Mouse (Mus musculus): Measurements from ENCODE around the gene Foxa2. TPM values are rescaled to one million over a fixed set of nuclear protein-coding genes. Genes with fewer than 3 reads are reported as not detected.

The Foxa2 gene
- polyA plus RNA-seq, 1 experiment: not detected

DNA sequence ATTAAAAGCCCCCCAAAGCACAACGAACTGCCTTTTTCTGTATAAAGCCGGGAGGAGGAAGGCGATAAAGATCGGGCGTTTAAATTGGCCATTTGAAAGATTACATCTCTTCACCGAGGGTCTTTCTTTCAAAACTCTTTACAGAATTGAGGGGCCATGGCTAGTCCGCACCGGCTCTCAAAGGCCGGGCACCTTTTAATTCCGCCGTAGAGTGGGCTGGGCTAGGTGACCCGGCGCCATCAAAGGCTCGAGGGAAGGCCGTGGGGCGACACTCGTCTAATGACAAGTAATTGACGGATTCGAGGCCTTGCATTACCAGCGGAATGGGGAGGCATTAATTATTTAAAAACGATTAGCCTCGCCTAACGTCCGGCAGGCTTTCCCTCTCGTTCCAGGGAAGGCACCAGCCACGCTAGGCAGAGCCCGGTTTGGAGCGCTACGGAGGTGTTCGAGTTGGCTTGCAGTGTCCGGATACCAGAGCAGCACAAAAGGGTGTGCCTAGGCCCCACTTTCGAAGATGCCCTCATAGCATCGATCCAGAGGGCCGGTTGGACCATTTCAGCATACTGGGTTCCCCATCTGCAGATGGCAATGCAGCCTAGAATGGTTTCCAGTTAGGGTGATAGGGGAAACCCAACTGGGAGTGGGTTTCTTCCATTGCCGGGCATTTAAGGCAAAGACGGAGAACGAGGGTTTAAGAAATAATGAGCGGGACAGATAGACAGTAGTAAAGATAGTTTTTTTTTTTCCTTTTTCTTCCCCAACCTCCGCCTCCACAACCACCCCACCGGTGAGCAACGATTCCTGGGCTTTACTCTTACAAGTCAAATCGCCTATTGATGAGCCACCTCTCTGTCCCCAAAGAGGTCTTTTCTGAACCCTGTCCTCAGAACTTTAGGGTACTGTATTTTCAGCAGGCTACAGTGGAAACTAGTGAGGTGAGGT is 8.1 kb downstream of the Foxa2 start:
- TF ChIP-seq POLR2A (IDR thresholded peaks at IDR 0.05; ENCODE audit: borderline replicate concordance, insufficient read depth, low read length) (no peak), CTCF (IDR thresholded peaks at IDR 0.05; ENCODE audit: borderline replicate concordance, insufficient read depth, low read depth, low read length) (no peak)
- Histone ChIP-seq H3K27me3 (ENCODE audit: control insufficient read depth, insufficient read depth, low read length) (peaks cover 9% of the 10 kb centered on the region), H3K27ac (ENCODE audit: insufficient read depth, low read length) (no peak overlapping the region), H3K4me1 (ENCODE audit: control insufficient read depth, insufficient read depth, low read length) (no peaks in the 10 kb centered on the region; the same call in 1 of the 2 replicates), H3K4me3 (replicated peaks; ENCODE audit: insufficient read depth, low read depth, low read length) (no peak overlapping the region)
- no peak for DNase-seq
- WGBS: 3% methylated on average over 42 of the region's 42 CpGs

DNA sequence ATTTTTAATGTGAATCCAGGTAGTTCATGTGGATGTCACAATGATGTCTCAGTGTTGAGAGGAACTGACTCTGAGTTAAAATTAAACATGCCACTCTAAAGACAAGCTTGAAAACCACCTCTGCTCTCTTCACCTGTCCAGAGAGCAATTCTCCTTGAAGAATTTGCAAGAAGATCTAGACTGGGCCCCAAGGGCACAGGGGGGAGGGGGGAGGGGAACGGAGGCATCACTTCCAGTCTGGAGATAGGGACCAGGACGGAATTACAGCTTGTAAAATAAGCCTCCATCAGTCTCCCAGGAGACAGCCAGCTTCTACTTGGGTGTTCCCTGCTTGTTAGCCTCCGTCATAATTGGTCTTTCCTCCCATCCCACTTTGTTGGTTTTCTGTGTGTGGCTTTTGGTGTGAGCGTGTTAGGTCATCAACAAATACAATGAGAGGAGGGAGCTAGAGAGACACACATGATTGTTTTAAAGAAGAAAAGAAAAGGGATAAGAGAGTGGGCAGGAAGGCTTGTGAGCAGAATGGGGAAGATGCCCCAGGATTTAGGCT is 10.1 kb downstream of the Foxa2 start:
- Histone ChIP-seq H3K4me3 (replicated peaks; ENCODE audit: insufficient read depth, low read depth, low read length) (no peak overlapping the region), H3K27ac (ENCODE audit: insufficient read depth, low read length) (no peak overlapping the region), H3K27me3 (ENCODE audit: control insufficient read depth, insufficient read depth, low read length) (peaks cover 6% of the 10 kb centered on the region), H3K4me1 (ENCODE audit: control insufficient read depth, insufficient read depth, low read length) (no peaks in the 10 kb centered on the region; the same call in 1 of the 2 replicates)
- WGBS: 6% methylated on average over 4 of the region's 4 CpGs
- DNase-seq: no peak
- TF ChIP-seq CTCF (IDR thresholded peaks at IDR 0.05; ENCODE audit: borderline replicate concordance, insufficient read depth, low read depth, low read length): no peak
- TF ChIP-seq POLR2A (IDR thresholded peaks at IDR 0.05; ENCODE audit: borderline replicate concordance, insufficient read depth, low read length): no peak

DNA sequence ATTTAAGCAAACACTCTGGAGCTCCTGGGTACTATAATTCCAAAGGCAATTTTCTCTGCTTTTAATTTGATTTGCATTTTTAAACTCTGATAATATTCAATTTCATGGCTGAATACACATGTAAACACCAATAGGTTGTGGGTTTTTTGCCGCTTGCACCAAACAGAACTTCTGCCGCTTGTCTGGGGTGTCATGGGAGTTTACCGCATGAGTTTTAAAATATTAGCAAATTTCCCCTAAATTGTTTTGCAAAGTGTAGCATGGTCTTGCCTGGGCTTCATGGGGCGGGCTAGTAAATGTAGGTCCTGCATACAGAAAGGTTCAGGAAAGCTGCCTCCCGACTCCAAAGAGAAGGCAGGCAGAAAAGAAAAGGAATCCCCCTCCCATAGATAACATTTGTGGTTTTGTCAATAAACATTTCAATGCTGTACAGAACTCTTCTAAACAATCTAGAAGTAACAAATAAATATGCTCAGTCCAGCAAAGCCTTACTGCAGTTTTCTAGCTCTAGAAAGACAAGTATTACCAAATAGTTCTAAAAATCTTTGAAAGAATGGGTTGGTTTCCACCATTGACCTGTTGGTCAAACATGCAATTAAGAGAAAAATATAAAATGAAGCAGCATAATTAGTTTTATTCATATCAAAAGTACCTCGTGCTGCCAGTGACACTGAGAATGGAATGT is 15.6 kb downstream of the Foxa2 start:
- TF ChIP-seq POLR2A (IDR thresholded peaks at IDR 0.05; ENCODE audit: borderline replicate concordance, insufficient read depth, low read length) (no peak), CTCF (IDR thresholded peaks at IDR 0.05; ENCODE audit: borderline replicate concordance, insufficient read depth, low read depth, low read length) (no peak)
- WGBS: 5% methylated on average over 6 of the region's 6 CpGs
- Histone ChIP-seq H3K4me3 (replicated peaks; ENCODE audit: insufficient read depth, low read depth, low read length) (no peak overlapping the region), H3K4me1 (ENCODE audit: control insufficient read depth, insufficient read depth, low read length) (no peaks in the 10 kb centered on the region; the same call in 1 of the 2 replicates), H3K27me3 (ENCODE audit: control insufficient read depth, insufficient read depth, low read length) (no peaks in the 10 kb centered on the region; the same call in 1 of the 2 replicates), H3K27ac (ENCODE audit: insufficient read depth, low read length) (no peak overlapping the region)
- DNase-seq: no peak

DNA sequence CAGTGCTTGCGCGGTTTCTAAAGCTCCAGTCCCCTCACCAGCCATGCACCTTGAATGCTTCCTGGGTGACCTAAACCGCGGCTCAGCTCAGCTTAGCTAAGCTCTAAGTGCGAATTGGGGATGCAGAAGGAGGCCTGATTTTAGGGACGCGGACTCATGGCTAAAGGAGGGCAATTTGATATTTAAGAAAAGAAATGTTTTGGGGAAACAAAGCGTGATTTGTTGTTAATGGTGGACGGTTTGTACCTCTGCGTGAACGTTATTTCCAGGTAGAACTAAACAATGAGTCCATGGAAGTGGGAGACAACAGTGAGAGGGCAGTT is 16.2 kb downstream of the Foxa2 start:
- no peak overlapping the region for H3K4me3 ChIP-seq (replicated peaks; ENCODE audit: insufficient read depth, low read depth, low read length)
- no peak for DNase-seq
- 2% methylated on average over 11 of the region's 11 CpGs for WGBS
- TF ChIP-seq POLR2A (IDR thresholded peaks at IDR 0.05; ENCODE audit: borderline replicate concordance, insufficient read depth, low read length) (no peak), CTCF (IDR thresholded peaks at IDR 0.05; ENCODE audit: borderline replicate concordance, insufficient read depth, low read depth, low read length) (no peak)
- H3K4me1 ChIP-seq (ENCODE audit: control insufficient read depth, insufficient read depth, low read length): no peaks in the 10 kb centered on the region; the same call in 1 of the 2 replicates
- no peak overlapping the region for H3K27ac ChIP-seq (ENCODE audit: insufficient read depth, low read length)
- no peaks in the 10 kb centered on the region; the same call in 1 of the 2 replicates for H3K27me3 ChIP-seq (ENCODE audit: control insufficient read depth, insufficient read depth, low read length)

DNA sequence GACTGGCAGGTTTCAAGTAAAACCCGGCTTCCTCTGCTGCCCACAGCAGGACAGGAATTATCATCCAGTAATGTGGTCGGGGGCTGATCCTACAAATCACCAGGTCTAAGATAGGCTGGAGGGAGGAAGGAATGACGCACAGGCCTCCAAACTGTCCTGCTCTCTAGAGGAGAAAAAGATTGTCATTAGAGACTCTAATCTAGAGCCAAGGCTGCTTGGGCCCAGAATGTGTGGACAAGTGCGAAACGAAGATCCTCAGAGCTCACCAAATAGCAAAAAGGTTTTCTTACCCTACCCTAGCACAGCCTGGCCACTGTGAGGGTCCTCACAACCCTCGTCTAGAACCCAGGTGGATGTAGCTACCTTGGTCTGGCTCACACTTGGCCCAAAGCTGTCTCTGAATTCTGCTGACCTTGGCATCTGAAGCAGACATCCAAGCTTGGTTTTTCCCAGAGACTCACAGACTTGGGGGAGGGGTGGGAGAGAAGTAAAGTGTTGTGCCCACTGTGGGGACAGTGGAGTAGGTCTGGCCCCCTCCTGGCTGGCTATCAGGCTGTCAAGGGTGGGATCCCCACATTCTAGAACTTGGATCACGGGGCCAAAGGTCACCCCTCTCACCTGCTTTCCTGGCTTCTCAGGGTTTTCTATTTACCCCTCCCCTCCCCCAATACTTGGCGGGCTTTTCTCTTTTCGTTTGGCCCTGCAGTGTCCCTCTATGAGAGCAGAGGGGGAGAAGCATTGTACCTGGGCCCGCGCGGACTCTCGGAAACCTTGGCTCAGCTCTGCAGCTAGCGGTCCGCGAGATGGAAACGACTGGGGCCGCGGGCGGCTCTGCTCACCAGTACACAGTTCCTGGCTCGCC is 16.8 kb downstream of the Foxa2 start:
- 4% methylated on average over 21 of the region's 21 CpGs for WGBS
- Histone ChIP-seq H3K27ac (ENCODE audit: insufficient read depth, low read length) (no peak overlapping the region), H3K4me1 (ENCODE audit: control insufficient read depth, insufficient read depth, low read length) (no peaks in the 10 kb centered on the region; the same call in 1 of the 2 replicates), H3K27me3 (ENCODE audit: control insufficient read depth, insufficient read depth, low read length) (no peaks in the 10 kb centered on the region; the same call in 1 of the 2 replicates), H3K4me3 (replicated peaks; ENCODE audit: insufficient read depth, low read depth, low read length) (no peak overlapping the region)
- DNase-seq: no peak
- TF ChIP-seq POLR2A (IDR thresholded peaks at IDR 0.05; ENCODE audit: borderline replicate concordance, insufficient read depth, low read length) (no peak), CTCF (IDR thresholded peaks at IDR 0.05; ENCODE audit: borderline replicate concordance, insufficient read depth, low read depth, low read length) (no peak)

DNA sequence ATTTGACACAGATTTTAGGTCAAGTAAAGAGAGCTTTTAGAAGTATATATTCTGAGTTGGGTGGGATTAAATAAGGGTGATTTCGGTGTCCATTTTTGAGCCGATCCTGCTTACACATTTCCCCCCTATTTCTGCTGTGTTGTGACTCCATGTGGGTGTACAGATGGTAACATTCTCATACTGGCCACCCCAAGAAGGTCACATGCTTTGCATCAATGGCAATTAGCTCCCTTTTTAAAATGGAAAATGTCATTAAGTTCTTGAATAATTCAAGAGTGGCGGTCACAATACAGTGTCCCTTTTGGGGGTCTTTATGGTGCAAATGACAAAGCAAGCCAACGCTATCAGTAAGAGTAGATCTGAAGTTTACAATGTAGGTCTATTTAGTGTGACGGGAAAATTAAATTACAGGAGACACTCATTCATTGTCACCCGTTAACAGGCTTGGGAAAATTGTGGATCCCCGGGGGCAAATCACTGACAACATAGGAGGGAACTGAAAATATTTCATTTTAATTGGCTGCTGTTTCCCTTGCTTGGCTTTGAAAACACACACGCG is 17.6 kb downstream of the Foxa2 start:
- Histone ChIP-seq H3K27ac (ENCODE audit: insufficient read depth, low read length) (no peak overlapping the region), H3K4me3 (replicated peaks; ENCODE audit: insufficient read depth, low read depth, low read length) (no peak overlapping the region), H3K27me3 (ENCODE audit: control insufficient read depth, insufficient read depth, low read length) (no peaks in the 10 kb centered on the region; the same call in 1 of the 2 replicates), H3K4me1 (ENCODE audit: control insufficient read depth, insufficient read depth, low read length) (no peaks in the 10 kb centered on the region; the same call in 1 of the 2 replicates)
- DNase-seq: no peak
- 10% methylated on average over 9 of the region's 9 CpGs for WGBS
- TF ChIP-seq POLR2A (IDR thresholded peaks at IDR 0.05; ENCODE audit: borderline replicate concordance, insufficient read depth, low read length): no peak
- TF ChIP-seq CTCF (IDR thresholded peaks at IDR 0.05; ENCODE audit: borderline replicate concordance, insufficient read depth, low read depth, low read length): no peak

DNA sequence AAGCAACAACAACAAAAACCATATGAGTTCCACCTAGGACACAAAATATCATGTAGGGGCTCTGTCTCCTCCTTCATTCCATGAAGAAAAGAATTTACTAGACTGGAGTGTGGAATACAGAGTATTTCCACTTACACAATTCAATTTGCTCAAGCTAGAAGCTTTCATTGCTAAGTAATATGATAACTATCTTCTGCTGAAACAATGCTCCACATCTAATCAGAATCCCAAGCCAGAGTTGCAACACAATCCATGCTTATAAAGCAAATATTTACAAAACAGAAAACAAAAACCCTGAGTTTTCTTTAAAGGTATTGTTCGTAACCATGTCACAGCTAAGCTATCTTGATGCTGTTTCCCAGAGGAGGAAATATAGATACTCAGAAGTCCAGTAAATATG is 20.4 kb downstream of the Foxa2 start:
- no peak for TF ChIP-seq CTCF (IDR thresholded peaks at IDR 0.05; ENCODE audit: borderline replicate concordance, insufficient read depth, low read depth, low read length)
- no peak for TF ChIP-seq POLR2A (IDR thresholded peaks at IDR 0.05; ENCODE audit: borderline replicate concordance, insufficient read depth, low read length)
- no peak overlapping the region for H3K4me3 ChIP-seq (replicated peaks; ENCODE audit: insufficient read depth, low read depth, low read length)
- 81% methylated on average over 1 of the region's 1 CpGs for WGBS
- H3K27me3 ChIP-seq (ENCODE audit: control insufficient read depth, insufficient read depth, low read length): no peaks in the 10 kb centered on the region; the same call in 1 of the 2 replicates
- H3K4me1 ChIP-seq (ENCODE audit: control insufficient read depth, insufficient read depth, low read length): no peaks in the 10 kb centered on the region
- DNase-seq: no peak
- no peak overlapping the region for H3K27ac ChIP-seq (ENCODE audit: insufficient read depth, low read length)
